15 mouse cellular contexts compared by ENCODE assay signal in the genomic region with DNA sequence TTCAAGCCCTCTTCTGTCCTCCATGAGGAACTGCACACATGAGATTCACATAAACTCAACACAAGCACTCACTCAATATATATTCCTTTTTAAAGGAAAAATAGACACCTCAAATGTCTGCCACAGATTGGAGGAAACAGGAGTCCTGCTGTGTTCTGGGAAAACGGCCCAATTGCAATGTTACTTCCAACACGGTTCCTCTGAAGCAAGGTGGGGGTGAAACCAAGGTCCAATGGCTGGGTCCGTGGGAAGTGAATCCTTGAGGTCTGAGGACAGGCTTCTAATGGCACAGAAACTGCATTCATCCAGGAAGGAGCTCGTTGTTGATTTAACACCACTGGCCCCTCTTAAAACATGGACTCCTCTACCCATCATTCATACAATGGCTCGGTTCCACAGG.
"Had no signal": no experiment of that assay in that cellular context is flagged by ENCODE, and none has a peak within 500 bp of the region (broad histone marks: within the 10 kb centered on the region; RNA-seq: fewer than 3 reads in every experiment).

No protein-coding gene starts in this region.

- H3K9ac ChIP-seq: limb, embryonic 12.5 days; liver, embryonic 14.5 days; neural tube, embryonic 12.5 days had no signal

- H3K27me3 ChIP-seq: limb, embryonic 12.5 days; neural tube, embryonic 12.5 days had no signal

- H3K27ac ChIP-seq: kidney, postnatal 0 days; layer of hippocampus, adult 2 months; limb, embryonic 12.5 days; liver, embryonic 14.5 days; midbrain, embryonic 10.5 days; neural tube, embryonic 12.5 days; stomach, postnatal 0 days had no signal

- H3K4me3 ChIP-seq: layer of hippocampus, adult 2 months; limb, embryonic 12.5 days; midbrain, embryonic 10.5 days; myocyte; neural tube, embryonic 12.5 days had no signal

- H3K4me1 ChIP-seq: limb, embryonic 12.5 days; midbrain, embryonic 10.5 days; neural tube, embryonic 12.5 days had no signal

- DNase-seq: kidney, adult 8-10 months; kidney, postnatal 4 days; liver; lung, adult 18-20 months; lung, postnatal 36 days; midbrain, embryonic 14.5 days; thymus, postnatal 4 days had no signal

- H3K4me2 ChIP-seq: limb, embryonic 12.5 days; neural tube, embryonic 12.5 days had no signal

- H3K9me3 ChIP-seq: midbrain, embryonic 10.5 days; neural tube, embryonic 12.5 days had no signal

- H3K36me3 ChIP-seq: limb, embryonic 12.5 days had no signal
